Mouse (Mus musculus) intestine, embryonic 15.5 days (tissue): ENCODE measurements around the gene Golm1. TPM values are rescaled to one million over a fixed set of nuclear protein-coding genes. Genes with fewer than 3 reads are reported as not detected.
"Not testable (repeated sequence)": the region's sequence is repeated elsewhere in the genome, so short reads cannot be mapped to it uniquely, and the experiment has no call there.

Experiments used
- ATAC-seq: fragments of 200-750 bp; cut with Nextera tagmentation; 2 replicates; pipeline ENCODE4 v1.8.0; 2017; ENCODE audit warnings: moderate TSS enrichment, moderate library complexity
- H3K27ac ChIP-seq: fragments of 300-500 bp; sonication (generic); 2 replicates; pipeline ENCODE4 v1.5.1; 2015; ENCODE audit warnings: mild to moderate bottlenecking, inconsistent platforms
- H3K27me3 ChIP-seq: fragments of 300-500 bp; sonication (generic); replicated peaks from 2 replicates; pipeline ENCODE4 v1.6.1; 2015; ENCODE audit warnings: inconsistent platforms
- H3K36me3 ChIP-seq: fragments of 300-500 bp; sonication (generic); 2 replicates; pipeline ENCODE4 v1.6.1; 2015; ENCODE audit warnings: inconsistent platforms
- H3K4me1 ChIP-seq: fragments of 300-500 bp; sonication (generic); replicated peaks from 2 replicates; pipeline ENCODE4 v1.6.1; 2015; ENCODE audit warnings: inconsistent platforms
- H3K4me2 ChIP-seq: fragments of 300-500 bp; sonication (generic); replicated peaks from 2 replicates; pipeline ENCODE4 v1.6.1; 2015; ENCODE audit warnings: mild to moderate bottlenecking, inconsistent platforms
- H3K4me3 ChIP-seq: fragments of 300-500 bp; sonication (generic); replicated peaks from 2 replicates; pipeline ENCODE4 v1.5.1; 2015; ENCODE audit warnings: inconsistent platforms
- H3K9ac ChIP-seq: fragments of 300-500 bp; sonication (generic); 2 replicates; pipeline ENCODE4 v1.6.1; 2015; ENCODE audit warnings: inconsistent platforms
- H3K9me3 ChIP-seq: fragments of 300-500 bp; sonication (generic); 2 replicates; pipeline ENCODE4 v1.6.1; 2016; ENCODE audit warnings: inconsistent platforms
- WGBS: fragments of 180-500 bp; shearing (Covaris S2); methylation state at CpG from one replicate; pipeline ENCODE4 v1.1.7; 2015; 5-methylcytosine and 5-hydroxymethylcytosine counted together
- polyA plus RNA-seq: library from polyadenylated mRNA; unstranded; fragments of >200 nt; fragmentation: Nextera tagmentation; extraction: Ambion mirVana; gene quantifications from 2 replicates; pipeline ENCODE4 v1.2.1, GENCODE M21; 2015

The Golm1 gene
- polyA plus RNA-seq, 1 experiment from 2014 or later: 86.9 TPM

- no peak for ATAC-seq
- Histone ChIP-seq H3K4me3 (no peak overlapping the region), H3K36me3 (peaks cover 19% of the 10 kb centered on the region; the same call in 1 of the 2 replicates), H3K4me2 (no peak overlapping the region), H3K9me3 (no peaks in the 10 kb centered on the region), H3K9ac (no peak overlapping the region), H3K27ac (no peak overlapping the region), H3K27me3 (no peaks in the 10 kb centered on the region), H3K4me1 (no peaks in the 10 kb centered on the region)
- WGBS: 92% methylated on average over 4 of the region's 4 CpGs
These were observed 65.7 kb downstream of the Golm1 start for GRCm38 (mm10) chr13:59609885-59610284.

- 55% methylated on average over 10 of the region's 10 CpGs for WGBS
- Histone ChIP-seq H3K4me1 (no peaks in the 10 kb centered on the region), H3K27me3 (no peaks in the 10 kb centered on the region), H3K36me3 (peaks cover 32% of the 10 kb centered on the region), H3K27ac (no peak overlapping the region), H3K9ac (no peak overlapping the region), H3K4me3 (no peak overlapping the region), H3K4me2 (no peak overlapping the region), H3K9me3 (no peaks in the 10 kb centered on the region)
- peak; percentile 62; the same call in 1 of the 2 replicates for ATAC-seq
These were observed 70.2 kb downstream of the Golm1 start for GRCm38 (mm10) chr13:59605221-59605922.

GRCm38 (mm10) chr13:59604511-59604910 is 71.1 kb downstream of the Golm1 start:
- no peaks in the 10 kb centered on the region for H3K27me3 ChIP-seq
- H3K4me2 ChIP-seq: no peak overlapping the region
- H3K9ac ChIP-seq: no peak overlapping the region
- WGBS: 81% methylated on average over 1 of the region's 1 CpGs
- no peak overlapping the region for H3K4me3 ChIP-seq
- H3K4me1 ChIP-seq: no peaks in the 10 kb centered on the region
- H3K36me3 ChIP-seq: peaks cover 30% of the 10 kb centered on the region
- H3K27ac ChIP-seq: no peak overlapping the region
- 0 out of 2 replicates have a peak, but pooled peaks have one; percentile 8 for ATAC-seq
- no peaks in the 10 kb centered on the region for H3K9me3 ChIP-seq

- WGBS: 92% methylated on average over 5 of the region's 5 CpGs
- Histone ChIP-seq H3K9me3 (no peaks in the 10 kb centered on the region), H3K4me3 (no peak overlapping the region), H3K4me1 (no peaks in the 10 kb centered on the region), H3K36me3 (peaks cover 23% of the 10 kb centered on the region), H3K27me3 (no peaks in the 10 kb centered on the region), H3K4me2 (no peak overlapping the region), H3K9ac (no peak overlapping the region), H3K27ac (no peak overlapping the region)
- ATAC-seq: no peak
These were observed 72.5 kb downstream of the Golm1 start for GRCm38 (mm10) chr13:59603096-59603495.

- no peak overlapping the region for H3K27ac ChIP-seq
- no peak overlapping the region for H3K4me2 ChIP-seq
- peaks cover 5% of the 10 kb centered on the region; the same call in 1 of the 2 replicates for H3K36me3 ChIP-seq
- no peak overlapping the region for H3K4me3 ChIP-seq
- H3K4me1 ChIP-seq: 0 out of 2 replicates have a peak, but pooled peaks cover 5% of the 10 kb centered on the region
- H3K9ac ChIP-seq: no peak overlapping the region
- ATAC-seq: peak; percentile 90
- H3K9me3 ChIP-seq: no peaks in the 10 kb centered on the region
- WGBS: 69% methylated on average over 1 of the region's 1 CpGs
- no peaks in the 10 kb centered on the region for H3K27me3 ChIP-seq
These were observed 83.0 kb downstream of the Golm1 start for GRCm38 (mm10) chr13:59592630-59593029.

- ATAC-seq, H3K9ac ChIP-seq, H3K27ac ChIP-seq, H3K4me2 ChIP-seq, H3K9me3 ChIP-seq, H3K4me1 ChIP-seq, H3K27me3 ChIP-seq, H3K36me3 ChIP-seq, H3K4me3 ChIP-seq: not testable (repeated sequence)
- WGBS: 88% methylated on average over 3 of the region's 3 CpGs
These were observed 83.6 kb downstream of the Golm1 start for GRCm38 (mm10) chr13:59592058-59592457.

- Histone ChIP-seq H3K4me1 (peaks cover 8% of the 10 kb centered on the region; the same call in 1 of the 2 replicates), H3K27ac (no peak overlapping the region), H3K9me3 (no peaks in the 10 kb centered on the region), H3K27me3 (no peaks in the 10 kb centered on the region), H3K36me3 (peaks cover 5% of the 10 kb centered on the region; the same call in 1 of the 2 replicates), H3K4me3 (no peak overlapping the region), H3K9ac (no peak overlapping the region), H3K4me2 (no peak overlapping the region)
- ATAC-seq: no peak
- 93% methylated on average over 4 of the region's 4 CpGs for WGBS
These were observed 84.9 kb downstream of the Golm1 start for GRCm38 (mm10) chr13:59590691-59591090.

GRCm38 (mm10) chr13:59589672-59590071 is 85.9 kb downstream of the Golm1 start:
- peaks cover 5% of the 10 kb centered on the region; the same call in 1 of the 2 replicates for H3K36me3 ChIP-seq
- 85% methylated on average over 4 of the region's 4 CpGs for WGBS
- no peak for ATAC-seq

GRCm38 (mm10) chr13:59587201-59587600 is 88.4 kb downstream of the Golm1 start:
- 90% methylated on average over 2 of the region's 2 CpGs for WGBS
- H3K4me3 ChIP-seq: no peak overlapping the region
- ATAC-seq: no peak
- no peaks in the 10 kb centered on the region for H3K27me3 ChIP-seq
- no peak overlapping the region for H3K4me2 ChIP-seq
- H3K9ac ChIP-seq: no peak overlapping the region
- peaks cover 6% of the 10 kb centered on the region; the same call in 1 of the 2 replicates for H3K4me1 ChIP-seq
- H3K36me3 ChIP-seq: peaks cover 5% of the 10 kb centered on the region; the same call in 1 of the 2 replicates
- H3K9me3 ChIP-seq: no peaks in the 10 kb centered on the region
- no peak overlapping the region for H3K27ac ChIP-seq

More at GRCm38 (mm10) chr13:59589672-59590071, 85.9 kb downstream of the Golm1 start:
- no peaks in the 10 kb centered on the region for H3K9me3 ChIP-seq
- no peak overlapping the region for H3K4me3 ChIP-seq
- H3K27me3 ChIP-seq: no peaks in the 10 kb centered on the region
- no peak overlapping the region for H3K27ac ChIP-seq
- peaks cover 8% of the 10 kb centered on the region; the same call in 1 of the 2 replicates for H3K4me1 ChIP-seq
- H3K4me2 ChIP-seq: no peak overlapping the region
- no peak overlapping the region for H3K9ac ChIP-seq

GRCm38 (mm10) chr13:59585648-59586005 is 90.0 kb downstream of the Golm1 start:
- Histone ChIP-seq H3K27me3 (no peaks in the 10 kb centered on the region), H3K4me3 (peak overlapping the region; percentile 93), H3K27ac (peak overlapping the region; percentile 74), H3K4me1 (peaks cover 6% of the 10 kb centered on the region; the same call in 1 of the 2 replicates), H3K9me3 (no peaks in the 10 kb centered on the region), H3K4me2 (peak overlapping the region; percentile 69), H3K9ac (peak overlapping the region; percentile 89), H3K36me3 (peaks cover 5% of the 10 kb centered on the region; the same call in 1 of the 2 replicates)
- ATAC-seq: no peak
- whole genome bisulfite sequencing: under 1% methylated on average over 28 of the region's 28 CpGs

GRCm38 (mm10) chr13:59584947-59585647 is 90.5 kb downstream of the Golm1 start, which contains the start of the genes Agtpbp1 and Naa35:
Gene Agtpbp1 (minus strand): TSS chr13:59585227.
Gene Naa35 (plus strand): TSS chr13:59585259.
- H3K36me3 ChIP-seq: peaks cover 5% of the 10 kb centered on the region; the same call in 1 of the 2 replicates
- peak within 1 kb of the TSS; percentile 89 for H3K9ac ChIP-seq
- peaks cover 6% of the 10 kb centered on the region; the same call in 1 of the 2 replicates for H3K4me1 ChIP-seq
- peak within 1 kb of the TSS; percentile 93 for H3K4me3 ChIP-seq
- under 1% methylated on average over 83 of the region's 83 CpGs for WGBS
- H3K9me3 ChIP-seq: no peaks in the 10 kb centered on the region
- peak within 1 kb of the TSS; percentile 74 for H3K27ac ChIP-seq
- H3K27me3 ChIP-seq: no peaks in the 10 kb centered on the region
- peak within 1 kb of the TSS; percentile 82 for H3K4me2 ChIP-seq
- ATAC-seq: peak; percentile 99
